Mouse (Mus musculus) c-Kit-positive CD71-positive TER-119-positive erythroid progenitor cells, embryonic 14.5 days (primary cell): Measurements from ENCODE around the gene Tbc1d5.

ENCODE experiments used
- DNase-seq: peaks from one replicate; pipeline ENCODE4 v3.0.0-alpha.2; 2013; ENCODE audit warnings: low spot score

The Tbc1d5 gene

DNA sequence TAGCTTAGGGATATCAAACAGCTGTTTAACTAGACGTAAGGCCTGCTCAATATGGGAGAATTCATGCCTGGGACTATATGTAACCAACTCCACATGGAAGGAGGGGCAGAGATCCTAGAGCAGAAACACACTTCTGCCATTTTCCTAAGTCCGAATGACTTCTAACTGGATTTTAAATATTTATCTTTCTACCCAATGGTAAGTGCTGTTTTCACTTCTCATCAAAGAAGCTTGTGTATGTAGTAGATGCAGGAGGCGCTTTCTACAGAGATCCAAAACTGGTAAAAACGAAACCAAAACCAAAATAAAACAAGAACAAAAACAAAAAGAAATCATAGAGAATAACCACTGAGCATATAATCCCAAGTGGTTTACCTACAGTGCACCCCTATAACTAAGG is 299.2 kb downstream of the Tbc1d5 start:
- DNase-seq = no peak

DNA sequence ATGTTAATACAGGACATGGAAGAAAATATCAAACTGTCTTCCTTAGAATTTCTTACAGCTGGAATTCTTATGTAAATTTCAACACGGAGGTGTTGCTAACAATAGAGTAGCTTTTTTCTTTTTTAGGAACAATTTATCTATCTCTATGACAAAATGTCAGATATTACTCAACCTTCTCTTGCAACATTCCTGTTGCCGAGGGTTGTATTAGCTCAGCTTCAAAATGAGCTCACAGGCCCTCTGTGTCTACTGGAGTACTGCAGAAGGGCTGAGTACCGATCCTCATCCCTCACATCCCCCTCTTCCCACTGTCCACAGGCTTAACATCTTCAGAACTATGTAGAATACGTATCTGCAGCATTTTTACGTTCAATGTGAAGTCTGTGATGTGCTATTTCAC is 302.7 kb downstream of the Tbc1d5 start:
- DNase-seq = no peak

DNA sequence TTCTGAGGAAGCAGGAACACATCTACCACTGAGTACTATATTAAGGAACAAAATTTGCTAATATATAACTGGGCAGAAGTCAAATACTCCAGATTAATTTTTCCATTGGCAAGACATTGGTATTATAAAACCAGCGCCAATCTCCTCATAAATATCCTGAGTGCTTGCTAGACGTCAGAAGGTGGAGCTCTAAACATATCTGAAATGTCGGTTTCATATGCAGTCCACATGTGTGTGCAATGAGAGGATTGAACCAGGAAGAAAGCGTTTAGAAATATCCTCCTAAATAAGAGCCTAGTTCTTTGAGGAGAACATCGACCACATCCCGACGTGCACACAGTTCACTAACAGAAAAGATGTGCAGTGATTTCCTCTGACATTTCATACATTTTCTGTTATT is 305.1 kb downstream of the Tbc1d5 start:
- DNase-seq = no peak

DNA sequence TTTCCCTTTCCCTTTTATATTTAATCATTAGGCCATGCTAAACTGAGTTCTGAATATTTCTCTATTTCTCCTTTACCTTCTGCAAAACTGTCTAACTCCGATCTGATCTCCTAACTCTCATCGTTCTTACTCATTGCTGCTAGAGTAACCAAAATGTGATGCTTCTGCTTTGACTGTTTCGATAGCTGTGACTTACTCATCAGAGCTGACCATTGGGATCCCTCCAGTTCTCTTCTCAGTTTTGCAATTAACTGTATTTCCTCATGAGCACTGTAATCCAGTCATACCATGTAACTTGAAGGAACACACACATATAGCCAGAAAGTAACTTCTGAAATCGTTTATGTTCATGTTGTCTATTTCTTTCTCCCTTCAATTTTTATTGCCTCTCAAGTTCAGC is 306.6 kb downstream of the Tbc1d5 start:
- DNase-seq = no peak

DNA sequence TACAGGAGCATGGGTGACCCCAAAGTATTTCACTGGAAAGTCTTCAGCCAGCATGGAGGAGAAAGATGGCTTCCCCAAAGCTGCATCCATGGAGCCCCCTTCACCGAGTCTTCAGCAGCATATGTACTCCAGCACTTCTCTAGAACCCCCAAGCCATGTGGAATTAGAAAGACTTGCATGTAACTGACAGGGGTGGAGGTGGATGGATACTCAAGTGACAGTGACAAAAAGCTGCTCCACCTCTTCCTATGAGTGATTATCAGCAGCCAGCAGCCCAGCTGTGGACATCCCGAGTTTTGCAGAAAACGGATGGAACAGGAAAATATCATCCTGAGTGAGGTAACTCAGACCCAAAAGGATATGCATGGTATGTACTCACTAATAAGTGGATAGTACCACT is 311.9 kb downstream of the Tbc1d5 start:
- DNase-seq = no peak

DNA sequence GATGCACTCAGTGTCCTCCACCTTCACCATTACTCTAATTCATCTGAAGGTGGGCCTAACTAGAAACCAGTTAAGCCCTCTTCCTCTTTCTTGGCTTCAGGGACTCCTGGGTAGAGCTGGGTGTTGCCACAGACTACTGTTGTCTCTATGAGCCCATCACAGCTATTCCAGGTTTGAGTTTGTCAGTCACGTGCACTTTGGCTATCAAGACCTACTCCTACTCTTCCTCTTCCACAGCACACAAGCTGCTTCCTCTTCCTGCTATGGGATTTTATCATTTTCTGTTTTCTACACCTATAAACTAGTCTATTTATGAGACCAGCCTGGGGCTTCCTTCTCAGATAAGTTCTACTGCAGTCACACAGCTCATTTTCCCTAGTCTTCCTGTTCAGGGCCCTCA is 314.4 kb downstream of the Tbc1d5 start:
- DNase-seq = no peak

DNA sequence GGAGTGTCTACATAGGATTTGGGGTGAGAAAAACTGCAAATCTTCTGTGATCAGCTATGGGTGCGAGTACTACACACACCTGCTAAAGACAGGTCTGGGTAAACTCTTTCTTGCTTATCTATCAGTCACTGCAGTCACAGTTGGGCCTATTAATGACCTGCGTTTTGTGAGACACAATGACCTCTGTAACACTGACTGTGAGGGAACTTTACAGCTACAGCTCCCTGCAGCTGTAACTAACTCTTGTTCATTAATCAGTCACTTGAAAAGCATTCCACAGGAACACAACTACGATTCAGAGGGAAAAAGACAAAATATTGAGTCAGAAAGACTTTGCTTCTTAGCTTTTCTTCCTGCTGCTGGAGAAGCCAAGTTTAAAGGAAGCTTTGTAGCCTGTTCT is 325.9 kb downstream of the Tbc1d5 start:
- DNase-seq = no peak

DNA sequence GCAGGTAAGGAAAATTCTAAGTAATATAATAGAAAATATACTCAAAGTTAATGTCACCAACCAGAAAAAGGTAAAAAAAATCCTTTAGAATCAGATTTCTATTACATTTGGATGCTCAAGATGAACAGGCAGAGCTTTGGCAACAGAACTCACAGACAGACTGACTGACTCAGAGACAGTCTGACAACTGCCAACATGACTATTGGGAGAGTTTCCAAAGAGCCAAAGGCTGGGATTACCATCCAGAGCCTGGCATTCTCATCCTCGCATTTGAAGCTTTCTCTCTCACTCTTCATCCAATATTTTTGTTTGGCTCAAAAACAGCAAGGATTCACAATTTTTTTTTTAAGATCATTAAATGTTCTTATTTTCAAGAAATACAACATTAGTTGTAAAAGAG is 327.8 kb downstream of the Tbc1d5 start:
- DNase-seq = no peak

DNA sequence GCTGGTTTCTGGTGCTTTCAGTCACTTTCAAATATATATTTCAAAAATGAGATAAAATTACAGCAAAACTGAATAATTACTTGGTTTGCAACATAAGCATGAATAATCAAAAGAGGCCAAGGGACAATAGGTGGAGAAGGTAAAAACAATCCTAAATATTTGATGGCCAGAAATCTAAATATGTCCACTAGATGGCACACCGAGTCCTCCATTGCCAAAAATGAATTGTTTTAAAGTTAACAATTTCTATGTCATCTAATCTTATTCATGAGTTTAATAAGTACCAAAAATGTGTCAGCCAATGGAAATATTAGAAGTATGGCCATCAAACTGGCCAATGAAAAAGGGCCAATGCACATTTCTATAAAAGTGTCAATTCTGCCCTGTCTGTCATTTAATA is 365.1 kb downstream of the Tbc1d5 start:
- DNase-seq = peak; percentile 19

DNA sequence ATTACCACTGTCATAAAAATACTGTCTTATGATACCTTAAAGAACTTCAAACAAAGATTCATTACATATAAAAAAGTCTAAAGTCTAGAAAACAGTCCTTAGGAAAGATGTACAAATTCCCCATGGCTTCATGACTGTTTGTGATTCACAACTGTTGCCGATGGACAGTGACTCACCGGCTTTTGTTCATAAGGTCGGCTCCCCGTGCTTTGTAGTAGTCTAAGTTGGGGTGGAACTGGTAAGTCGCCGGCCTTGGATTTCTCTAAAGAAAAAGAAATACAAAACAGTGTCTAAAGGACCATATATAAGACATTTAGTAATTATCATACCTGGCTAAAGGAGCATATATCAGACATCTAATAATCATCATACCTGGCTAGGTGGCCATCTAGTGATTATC is 365.6 kb downstream of the Tbc1d5 start:
- DNase-seq = no peak

DNA sequence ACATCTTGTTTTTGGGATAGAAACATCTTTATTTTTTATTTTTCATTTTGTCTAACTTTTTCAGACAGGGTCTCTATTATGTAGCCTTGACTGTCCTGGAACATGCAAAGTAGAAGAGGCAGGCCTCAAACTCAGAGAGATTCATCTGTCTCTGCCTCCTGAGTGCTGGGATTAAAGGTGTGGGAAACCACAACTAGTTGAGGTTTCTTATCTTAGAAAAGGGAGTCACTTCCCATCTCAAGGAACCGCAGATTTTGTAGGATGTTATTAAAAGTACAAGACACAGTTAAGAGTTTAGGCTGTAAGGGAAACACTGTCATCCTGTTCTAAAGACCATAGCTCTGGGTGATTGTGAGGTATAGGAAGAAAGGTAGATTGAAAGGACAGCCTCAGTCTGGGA is 373.5 kb downstream of the Tbc1d5 start:
- DNase-seq = no peak

DNA sequence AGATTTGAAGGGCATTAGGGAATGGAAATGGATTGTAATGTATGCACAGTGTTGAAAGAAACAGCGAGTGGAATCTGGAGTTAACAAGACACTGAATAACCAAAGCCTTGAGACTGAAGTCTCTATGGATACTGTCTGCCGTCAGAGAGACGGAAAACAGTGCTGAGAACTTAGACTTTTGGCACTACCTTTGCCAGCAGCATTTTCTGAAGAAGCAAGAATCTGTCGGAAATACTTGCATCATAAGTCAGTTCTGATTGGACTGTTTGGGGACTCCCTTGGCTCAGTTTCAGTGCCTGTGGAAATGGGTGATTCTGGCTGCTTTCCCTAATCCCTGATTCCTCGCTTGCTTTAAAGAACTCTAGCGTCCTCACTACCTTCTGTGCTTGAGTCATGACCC is 375.9 kb downstream of the Tbc1d5 start:
- no peak for DNase-seq

DNA sequence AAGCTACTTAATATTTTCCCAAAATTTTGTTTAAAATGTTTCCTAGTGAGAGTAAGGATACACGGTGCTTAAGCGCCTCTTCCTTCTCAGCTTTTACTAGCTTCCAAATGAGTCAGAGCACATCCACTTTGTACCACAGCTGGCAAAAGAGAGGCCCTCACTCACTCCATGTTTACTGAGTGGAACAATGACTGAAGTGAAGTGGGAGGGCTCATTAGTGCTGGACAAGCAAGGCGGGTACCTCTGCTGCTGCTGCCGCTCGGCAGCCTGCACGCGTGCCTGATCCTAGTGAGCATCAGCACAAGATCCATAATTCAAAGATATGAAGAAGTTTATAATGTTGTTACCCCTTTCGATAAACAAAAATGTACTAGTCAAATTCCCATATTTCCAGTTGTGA is 376.8 kb downstream of the Tbc1d5 start:
- no peak for DNase-seq

DNA sequence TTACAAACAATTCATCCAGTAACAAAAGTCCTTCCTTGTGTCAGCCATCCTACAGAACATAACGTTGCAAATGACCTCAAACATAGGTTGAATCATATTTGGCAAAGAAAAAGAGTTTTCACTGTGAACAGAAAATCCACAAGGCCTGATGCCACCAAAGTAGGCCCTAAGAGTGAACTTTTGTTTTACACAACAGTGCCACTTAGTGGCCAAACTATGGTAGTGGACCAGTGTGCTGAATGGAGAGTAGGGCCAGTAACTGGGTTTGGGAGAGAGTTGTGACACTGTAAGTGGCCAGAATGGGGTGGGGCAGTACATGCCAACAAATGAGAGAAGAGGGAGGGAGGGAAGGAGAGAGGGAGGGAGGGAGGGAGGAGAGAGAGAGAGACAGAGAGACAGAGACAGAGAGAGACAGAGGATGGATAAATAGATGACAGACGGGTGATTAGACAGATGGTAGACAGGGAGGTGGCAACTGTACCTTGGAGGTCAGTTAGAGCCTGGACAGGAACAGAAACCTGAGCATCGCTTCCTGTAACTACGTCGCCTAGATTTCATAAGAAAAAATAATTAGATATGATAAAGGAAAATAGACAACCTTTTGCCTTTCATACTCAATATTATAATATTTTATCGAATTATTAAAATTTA is 383.6 kb downstream of the Tbc1d5 start:
- DNase-seq = peak; percentile 55

DNA sequence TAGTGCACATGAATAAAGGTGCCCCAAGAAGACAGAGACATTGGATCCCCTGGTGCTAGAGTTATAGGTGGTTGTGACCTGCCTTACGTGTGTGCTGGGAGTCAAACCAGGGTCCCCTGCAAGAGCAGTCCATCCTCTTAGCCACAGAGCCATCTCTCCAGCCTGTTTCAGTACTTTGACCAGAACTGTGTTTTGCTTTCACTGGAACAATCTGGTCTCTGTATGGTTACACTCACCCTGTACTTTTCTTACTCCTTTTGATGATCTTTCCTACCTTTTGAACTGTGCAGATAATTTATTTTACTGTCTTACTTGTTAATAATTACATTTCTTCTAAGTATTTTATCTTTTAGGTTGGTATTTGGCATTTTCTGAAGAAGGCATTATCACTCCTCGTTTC is 387.5 kb downstream of the Tbc1d5 start:
- DNase-seq = no peak

DNA sequence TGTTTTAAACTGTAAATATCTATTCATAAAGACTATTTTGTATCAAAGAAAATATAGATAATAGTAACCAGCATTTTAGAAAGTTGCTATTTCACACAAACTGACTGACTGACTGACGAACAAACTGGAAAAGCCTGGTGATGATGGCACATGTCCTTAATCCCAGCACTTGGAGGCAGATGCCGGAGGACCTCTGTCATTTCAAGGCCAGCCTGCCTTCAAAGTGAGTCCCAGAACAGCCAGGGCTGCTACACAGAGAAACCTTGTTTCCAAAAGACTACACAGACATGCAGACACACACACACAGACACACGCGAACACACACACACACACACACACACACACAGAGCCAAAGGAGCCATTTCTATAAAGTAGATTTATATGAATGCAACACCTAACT is 390.3 kb downstream of the Tbc1d5 start:
- no peak for DNase-seq

DNA sequence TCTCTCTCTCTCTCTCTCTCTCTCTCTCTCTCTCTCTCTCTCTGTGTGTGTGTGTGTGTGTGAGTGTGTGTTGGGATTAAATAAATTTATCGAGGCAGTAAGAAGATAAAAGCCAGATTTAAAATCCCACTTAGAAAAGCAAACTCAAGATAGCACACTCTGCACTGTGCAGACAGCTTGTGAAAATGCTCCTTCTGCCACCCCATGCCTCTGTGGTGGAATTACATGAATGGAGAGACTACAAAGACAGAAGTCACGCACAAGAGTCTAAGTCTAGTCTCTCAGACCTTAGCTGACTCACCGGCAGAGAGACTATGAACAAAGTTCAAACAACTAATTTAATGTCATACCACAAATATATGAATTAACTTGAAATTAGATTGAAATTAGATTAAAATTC is 403.9 kb downstream of the Tbc1d5 start:
- DNase-seq = no peak

DNA sequence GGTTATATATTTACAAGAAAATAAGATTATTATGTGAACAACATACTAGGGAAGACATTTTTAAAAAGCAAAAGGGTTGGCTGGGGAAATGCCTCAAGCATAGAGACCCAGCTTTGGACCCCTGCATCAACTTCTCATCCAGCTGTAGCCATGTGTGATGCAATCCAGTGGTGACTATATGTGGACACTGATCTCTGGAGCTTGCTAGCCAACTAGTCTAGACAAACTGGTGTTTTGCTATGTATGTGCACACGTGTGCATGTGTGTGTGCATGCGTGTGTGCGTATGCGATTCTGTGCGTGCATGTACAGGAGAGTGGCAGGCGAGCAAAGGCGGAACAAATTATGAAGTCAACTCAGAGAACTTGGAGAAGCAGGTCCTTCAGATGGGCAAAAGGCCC is 414.8 kb downstream of the Tbc1d5 start:
- no peak for DNase-seq

DNA sequence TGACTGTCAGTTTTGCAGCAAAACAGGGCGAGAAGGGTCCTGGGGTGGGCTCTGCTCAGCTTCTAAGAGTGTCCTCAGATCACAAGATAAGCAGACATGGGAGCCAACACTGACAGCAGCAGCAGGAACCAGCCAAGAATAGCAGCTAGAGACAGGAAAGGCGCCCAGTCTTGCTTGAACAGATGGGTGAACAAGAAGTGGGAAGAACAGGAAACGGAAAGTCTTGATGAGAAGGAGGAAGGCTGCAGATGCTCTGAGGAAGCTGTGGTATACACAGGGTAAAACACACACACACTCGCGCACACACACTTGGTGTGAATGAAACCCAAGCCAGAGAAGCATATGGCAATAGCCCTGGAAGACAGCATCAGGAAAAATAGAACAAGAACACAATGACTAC is 415.7 kb downstream of the Tbc1d5 start:
- no peak for DNase-seq

DNA sequence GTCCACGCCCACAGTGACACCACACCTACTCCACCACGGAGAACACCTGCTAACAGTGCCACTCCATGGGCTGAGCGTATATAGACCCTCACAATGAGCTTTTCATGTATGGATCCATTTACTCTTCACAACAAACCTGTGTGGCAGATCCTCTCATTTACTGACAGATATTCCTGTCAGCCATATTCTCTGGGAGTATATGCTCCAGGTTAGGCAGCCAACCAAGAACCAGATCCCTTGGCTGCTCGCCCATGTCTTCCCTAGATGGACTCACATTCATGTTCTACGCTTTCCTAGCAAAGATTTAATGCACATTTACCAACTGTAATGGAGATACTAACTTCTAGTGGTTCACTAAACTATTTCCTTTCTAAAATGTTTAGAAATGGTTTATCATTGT is 416.9 kb downstream of the Tbc1d5 start:
- no peak for DNase-seq

DNA sequence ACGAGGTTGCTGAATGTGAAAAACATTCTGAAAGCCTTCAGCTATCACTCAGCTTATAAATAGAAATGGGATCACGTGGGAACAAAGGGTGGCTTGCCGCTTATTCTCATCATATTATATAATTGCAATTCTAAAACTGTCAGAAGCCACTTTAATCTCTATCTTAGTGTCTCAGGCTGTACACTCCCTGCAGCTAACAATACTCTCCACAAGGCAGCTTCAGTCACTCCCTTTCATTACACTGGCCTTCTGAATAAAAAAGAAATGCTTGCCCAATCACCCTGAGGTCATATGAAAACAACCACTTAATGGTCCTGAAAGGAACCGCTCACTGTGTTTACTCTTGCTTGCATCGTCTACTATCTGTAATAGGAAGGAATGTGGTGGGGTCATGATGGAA is 418.1 kb downstream of the Tbc1d5 start:
- no peak for DNase-seq

DNA sequence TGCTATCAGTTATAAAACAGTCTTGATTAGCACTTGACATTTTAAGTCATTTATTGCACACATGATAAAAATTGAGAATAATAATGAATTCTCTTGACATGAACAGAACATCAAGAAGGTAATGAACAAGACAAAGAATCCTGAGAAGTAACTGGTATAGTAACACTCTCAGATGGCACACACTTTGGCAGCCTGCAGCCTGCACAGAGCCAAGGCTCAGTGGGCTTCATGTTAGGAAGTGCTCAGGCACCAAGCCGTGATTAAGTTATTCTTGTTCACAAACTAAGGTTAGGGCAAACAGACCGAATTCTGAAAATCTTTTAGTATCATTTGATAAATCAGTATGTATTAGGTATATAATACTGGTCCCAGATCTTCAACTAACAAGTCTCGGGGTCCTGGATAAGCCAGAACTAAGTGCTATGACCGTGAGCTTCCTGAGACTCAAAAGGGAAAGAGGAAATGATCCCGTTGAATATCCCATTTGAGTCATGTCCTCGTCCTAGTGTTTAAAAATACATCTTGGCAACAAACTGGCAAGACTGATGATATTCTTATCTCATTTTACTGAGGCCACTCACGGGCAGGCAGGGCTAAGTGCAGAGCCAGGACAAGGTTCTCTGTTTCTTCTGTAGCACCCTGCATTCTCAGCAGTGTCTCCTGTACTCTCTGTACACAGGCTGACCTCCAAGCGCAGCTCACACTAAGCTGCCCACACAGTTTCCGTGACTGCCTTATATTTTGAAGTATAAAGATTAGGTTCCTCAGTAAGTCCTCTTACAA is 425.6 kb downstream of the Tbc1d5 start:
- no peak for DNase-seq

DNA sequence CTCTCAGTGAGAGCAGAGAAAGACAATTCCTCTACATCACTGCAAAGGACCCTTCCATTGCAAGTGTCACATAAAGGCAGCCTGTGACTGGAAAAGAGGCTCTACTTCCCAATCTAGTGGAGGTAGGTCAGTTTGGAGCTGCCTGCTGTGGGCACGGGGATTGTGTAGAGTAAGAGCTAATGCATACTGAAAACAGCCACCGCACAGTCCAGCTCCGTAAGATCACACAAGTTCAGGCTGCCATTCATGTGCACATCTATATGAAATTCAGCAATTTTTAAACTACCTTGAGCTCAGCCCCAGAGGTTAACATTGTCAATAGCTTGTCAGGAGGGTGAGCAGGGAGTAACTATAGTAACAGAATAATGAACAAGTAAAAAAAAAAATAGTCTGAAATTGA is 426.4 kb downstream of the Tbc1d5 start:
- no peak for DNase-seq

DNA sequence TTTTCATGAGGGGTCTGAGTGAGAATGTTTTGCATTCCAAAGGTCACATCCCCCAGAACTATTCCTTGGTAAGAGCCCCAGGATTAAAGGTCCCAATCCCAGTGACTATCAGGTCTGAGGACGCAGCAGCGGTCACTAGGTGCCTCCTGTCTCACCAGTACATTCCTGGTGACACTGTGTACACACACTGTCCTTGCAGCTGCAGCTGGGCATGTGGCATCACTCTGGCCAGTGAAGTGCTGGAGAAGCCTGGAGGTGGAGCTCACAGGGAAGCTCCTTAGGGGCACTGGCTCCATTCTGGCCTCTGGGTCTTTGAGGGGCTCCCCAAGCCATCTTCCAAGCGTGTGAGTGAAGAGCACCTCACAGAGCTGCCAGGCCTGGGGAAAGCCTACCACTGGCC is 427.2 kb downstream of the Tbc1d5 start:
- no peak for DNase-seq
